ENCODE assay signal across 22 mouse cellular contexts in the genomic region with DNA sequence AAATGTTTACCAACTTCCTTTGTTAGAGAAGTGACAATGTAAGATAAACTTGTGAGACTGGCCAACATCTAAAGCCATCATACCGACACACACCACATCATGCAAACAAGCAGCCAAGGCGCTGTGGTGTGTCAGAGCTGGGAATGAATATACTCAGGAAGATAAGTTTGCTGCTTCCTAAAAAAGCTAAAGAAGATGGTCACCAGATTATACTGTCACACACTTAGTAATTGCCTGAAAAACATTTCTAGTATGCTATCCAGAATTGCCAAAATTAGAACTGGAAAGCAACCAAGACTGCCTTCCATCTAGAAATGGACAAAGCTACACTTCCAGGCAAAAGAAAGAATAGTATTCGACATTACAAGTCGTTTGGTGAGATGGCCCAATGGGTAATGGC.
DNase-seq lines count a peak whose midpoint lies in the region; ATAC-seq lines count a peak whose summit lies in the region.
"Had no signal": no experiment of that assay in that cellular context is flagged by ENCODE, and none has a peak within 500 bp of the region (broad histone marks: within the 10 kb centered on the region; RNA-seq: fewer than 3 reads in every experiment).

No protein-coding gene starts in this region.

- H3K4me1 ChIP-seq in midbrain, embryonic 11.5 days (ENCODE audit: control insufficient read depth, insufficient read depth, low read length): peaks cover 4% of the 10 kb centered on the region
- H3K4me1 ChIP-seq in midbrain, embryonic 10.5 days: peaks cover 11% of the 10 kb centered on the region
- H3K4me1 ChIP-seq: embryonic facial prominence, embryonic 13.5 days; embryonic facial prominence, embryonic 15.5 days had no signal

- H3K27ac ChIP-seq in midbrain, embryonic 11.5 days (ENCODE audit: low read depth, low read length): no peak overlapping the region
- H3K27ac ChIP-seq in midbrain, embryonic 10.5 days (replicated peaks): no peak overlapping the region
- H3K27ac ChIP-seq: embryonic facial prominence, embryonic 13.5 days; embryonic facial prominence, embryonic 15.5 days; forebrain, embryonic 10.5 days; forebrain, embryonic 12.5 days had no signal

- H3K36me3 ChIP-seq in midbrain, embryonic 11.5 days (ENCODE audit: control insufficient read depth, insufficient read depth, low read length): no peaks in the 10 kb centered on the region
- H3K36me3 ChIP-seq in midbrain, embryonic 10.5 days: no peaks in the 10 kb centered on the region
- H3K36me3 ChIP-seq: embryonic facial prominence, embryonic 13.5 days; embryonic facial prominence, embryonic 15.5 days; forebrain, embryonic 10.5 days; forebrain, embryonic 12.5 days had no signal

- no peaks in the 10 kb centered on the region for H3K9me3 ChIP-seq in midbrain, embryonic 11.5 days (ENCODE audit: control insufficient read depth, low read length)
- H3K9me3 ChIP-seq in midbrain, embryonic 10.5 days (replicated peaks): no peaks in the 10 kb centered on the region
- H3K9me3 ChIP-seq: embryonic facial prominence, embryonic 13.5 days; embryonic facial prominence, embryonic 15.5 days; forebrain, embryonic 10.5 days; forebrain, embryonic 12.5 days had no signal

- no peak overlapping the region for H3K4me2 ChIP-seq in midbrain, embryonic 11.5 days
- H3K4me2 ChIP-seq: embryonic facial prominence, embryonic 13.5 days; embryonic facial prominence, embryonic 15.5 days; forebrain, embryonic 12.5 days had no signal

- WGBS in midbrain, embryonic 11.5 days: 89% methylated on average over 4 of the region's 4 CpGs
- 92% methylated on average over 4 of the region's 4 CpGs for WGBS in midbrain, embryonic 10.5 days

- peak; percentile 9 for DNase-seq in heart, adult 11 months
- DNase-seq in heart, postnatal 4 days: no peak
- peak; percentile 36 for DNase-seq in heart, adult 8-10 months (ENCODE audit: low spot score)
- no peak for DNase-seq in heart, adult 9 months (ENCODE audit: low spot score in 2 of 2)
- DNase-seq in midbrain, embryonic 11.5 days (ENCODE audit: low spot score, missing footprints): peak; percentile 53
- no peak for DNase-seq in midbrain, embryonic 10.5 days (ENCODE audit: low spot score)
- DNase-seq: adrenal gland, adult 2 months; adrenal gland, postnatal 10 days; adrenal gland, postnatal 25 days; cerebellum, adult 11 months; cerebellum, adult 18-20 months; cerebellum, adult 8-10 months; cerebellum, adult 9-11 months; cerebellum, postnatal 14 days; cerebellum, postnatal 36 days; embryo, embryonic 11 days had no signal

- no peaks in the 10 kb centered on the region for H3K27me3 ChIP-seq in midbrain, embryonic 11.5 days (ENCODE audit: control insufficient read depth, insufficient read depth, low read length)
- no peaks in the 10 kb centered on the region for H3K27me3 ChIP-seq in midbrain, embryonic 10.5 days (ENCODE audit: low read depth, poor library complexity, severe bottlenecking)
- H3K27me3 ChIP-seq: embryonic facial prominence, embryonic 13.5 days; embryonic facial prominence, embryonic 15.5 days; forebrain, embryonic 12.5 days had no signal

- H3K4me3 ChIP-seq in midbrain, embryonic 11.5 days (ENCODE audit: low read depth, low read length): no peak overlapping the region
- H3K4me3 ChIP-seq in midbrain, embryonic 10.5 days: no peak overlapping the region
- H3K4me3 ChIP-seq: embryonic facial prominence, embryonic 13.5 days; embryonic facial prominence, embryonic 15.5 days; erythroblast, embryonic 14.5 days; forebrain, embryonic 10.5 days; forebrain, embryonic 12.5 days had no signal

- no peak overlapping the region for H3K9ac ChIP-seq in midbrain, embryonic 11.5 days (ENCODE audit: low read length)
- H3K9ac ChIP-seq: embryonic facial prominence, embryonic 13.5 days; embryonic facial prominence, embryonic 15.5 days; forebrain, embryonic 12.5 days had no signal

- ATAC-seq in midbrain, embryonic 11.5 days (ENCODE audit: low FRiP score): no peak
- ATAC-seq: forebrain, embryonic 14.5 days had no signal

Comparison
In these comparisons a context has a peak if more than half of its experiments do, and no peak if none do; other contexts are left out.
1. DNase-seq: peak in heart, adult 11 months (single experiment), heart, adult 8-10 months (single experiment) and midbrain, embryonic 11.5 days (single experiment); none in heart, postnatal 4 days (single experiment), heart, adult 9 months (0 of 2) and midbrain, embryonic 10.5 days (single experiment).